Mouse (Mus musculus) neural tube, embryonic 10.5 days (tissue): ENCODE measurements around the gene Abhd2.
A peak's percentile ranks its signal among the peaks of the same experiment; 100 is the strongest.

ENCODE experiments used
- DNase-seq: peaks from one replicate; pipeline ENCODE4 v3.0.0-alpha.2; 2017; ENCODE audit warnings: low spot score; ENCODE audit errors: extremely low spot score

Abhd2 gene

GRCm38 (mm10) chr7:79375594-79375993 is 102.6 kb downstream of the Abhd2 start:
- DNase-seq, result no peak

- DNase-seq, result no peak
These were observed 103.7 kb downstream of the Abhd2 start for GRCm38 (mm10) chr7:79376516-79377275.

- no peak for DNase-seq
These were observed 113.6 kb downstream of the Abhd2 start, which contains the start of gene Rlbp1 for GRCm38 (mm10) chr7:79386422-79387133. Gene Rlbp1, minus strand, starts transcription at chr7:79387048.

GRCm38 (mm10) chr7:79387140-79387539 is 114.1 kb downstream of the Abhd2 start:
- no peak for DNase-seq

GRCm38 (mm10) chr7:79387991-79388390 is 115.0 kb downstream of the Abhd2 start:
- no peak for DNase-seq

- no peak for DNase-seq
These were observed 115.7 kb downstream of the Abhd2 start for GRCm38 (mm10) chr7:79388671-79389206.

- no peak for DNase-seq
These were observed 117.2 kb downstream of the Abhd2 start for GRCm38 (mm10) chr7:79390141-79390708.

GRCm38 (mm10) chr7:79391471-79391870 is 118.5 kb downstream of the Abhd2 start:
- no peak for DNase-seq

GRCm38 (mm10) chr7:79391883-79392649 is 119.1 kb downstream of the Abhd2 start, which contains the start of gene Fanci:
Gene Fanci, plus strand, starts transcription at chr7:79391929.
- DNase-seq, result peak; percentile 99

- DNase-seq, result no peak
These were observed 120.0 kb downstream of the Abhd2 start for GRCm38 (mm10) chr7:79392860-79393513.

- no peak for DNase-seq
These were observed 120.9 kb downstream of the Abhd2 start for GRCm38 (mm10) chr7:79393924-79394323.

GRCm38 (mm10) chr7:79394666-79395065 is 121.7 kb downstream of the Abhd2 start:
- DNase-seq, result no peak

- no peak for DNase-seq
These were observed 122.2 kb downstream of the Abhd2 start for GRCm38 (mm10) chr7:79395186-79395585.

- no peak for DNase-seq
These were observed 124.5 kb downstream of the Abhd2 start for GRCm38 (mm10) chr7:79397446-79397963.

GRCm38 (mm10) chr7:79398426-79398825 is 125.4 kb downstream of the Abhd2 start:
- DNase-seq, result no peak

GRCm38 (mm10) chr7:79398971-79399370 is 126.0 kb downstream of the Abhd2 start:
- DNase-seq, result no peak

- DNase-seq, result no peak
These were observed 127.3 kb downstream of the Abhd2 start for GRCm38 (mm10) chr7:79400296-79400695.

- DNase-seq, result no peak
These were observed 141.7 kb downstream of the Abhd2 start for GRCm38 (mm10) chr7:79414449-79415375.
